Mouse (Mus musculus) kidney, postnatal 14 days (tissue): ENCODE results near the gene Tbc1d9.
A peak's percentile ranks its signal among the peaks of the same experiment; 100 is the strongest.

ENCODE experiments used
- DNase-seq: peaks from one replicate; pipeline ENCODE4 v3.0.0; 2022; ENCODE audit warnings: mixed read lengths

The Tbc1d9 gene

DNA sequence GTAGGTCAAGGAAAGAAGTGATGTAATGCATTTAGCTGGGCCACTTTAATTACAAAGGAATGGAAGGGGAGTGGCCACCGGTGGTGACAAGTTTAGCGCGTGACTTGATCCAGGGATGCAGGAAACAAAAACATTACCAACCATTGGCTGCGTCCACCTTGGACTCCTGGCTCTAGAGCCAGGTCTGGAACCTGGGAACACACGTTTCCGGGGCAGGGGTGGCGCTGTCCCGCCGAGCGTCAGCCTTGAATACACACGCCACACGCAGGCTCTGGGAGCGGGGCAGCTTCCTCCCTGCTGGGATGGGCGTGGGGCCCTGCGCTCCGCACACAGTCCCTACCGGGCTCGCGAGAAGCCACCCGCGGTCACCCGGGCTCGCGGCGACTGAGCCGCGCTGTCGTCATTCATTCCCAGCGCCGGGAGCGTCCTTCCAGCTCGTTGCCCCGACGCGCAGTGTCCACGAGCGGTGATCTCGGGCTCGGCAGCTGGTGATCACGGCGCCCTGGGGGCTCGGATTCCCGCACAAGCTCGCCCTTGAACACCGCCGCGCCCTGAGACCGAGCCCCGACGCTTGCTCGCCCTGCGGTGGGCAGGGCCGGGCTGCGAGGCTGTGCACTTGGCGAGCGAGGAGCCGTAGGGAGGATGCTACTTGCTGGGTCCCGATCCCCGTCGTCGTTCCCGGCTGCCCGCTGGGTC, at the start of gene Tbc1d9:
Gene Tbc1d9 (plus strand): TSS at position 118 of the 696 bp plus-strand sequence.
- peak; percentile 74 for DNase-seq

GRCm38 (mm10) chr8:83135086-83135485, 30.1 kb upstream of the Tbc1d9 start:
- DNase-seq: peak; percentile 55

DNA sequence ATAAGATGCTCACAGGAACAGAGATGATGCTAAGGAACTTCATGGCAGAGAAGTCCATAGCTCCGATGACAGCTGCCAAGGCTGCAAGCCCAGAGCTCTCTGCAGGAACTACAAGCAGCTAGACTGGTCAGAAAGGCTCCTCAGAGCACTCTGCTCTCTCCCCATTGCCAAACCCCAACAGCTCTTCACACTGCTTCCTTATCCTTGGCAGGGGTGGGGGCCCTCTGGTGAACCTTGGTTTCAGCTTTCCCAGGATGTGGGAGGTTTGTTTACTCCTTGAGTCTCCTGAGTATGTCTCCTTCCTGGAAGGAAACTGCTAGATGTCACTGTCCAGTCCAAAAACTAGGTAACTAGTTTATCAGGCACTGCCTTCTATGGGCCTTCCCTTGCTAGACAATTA, 25.1 kb upstream of the Tbc1d9 start:
- no peak for DNase-seq

- no peak for DNase-seq
Measured at GRCm38 (mm10) chr8:83140701-83141111, 24.4 kb upstream of the Tbc1d9 start.

- DNase-seq: no peak
Measured at GRCm38 (mm10) chr8:83141358-83141757, 23.8 kb upstream of the Tbc1d9 start.

- DNase-seq: no peak
Measured at GRCm38 (mm10) chr8:83144601-83145000, 20.6 kb upstream of the Tbc1d9 start.

- no peak for DNase-seq
Measured at GRCm38 (mm10) chr8:83145421-83145820, 19.7 kb upstream of the Tbc1d9 start.

DNA sequence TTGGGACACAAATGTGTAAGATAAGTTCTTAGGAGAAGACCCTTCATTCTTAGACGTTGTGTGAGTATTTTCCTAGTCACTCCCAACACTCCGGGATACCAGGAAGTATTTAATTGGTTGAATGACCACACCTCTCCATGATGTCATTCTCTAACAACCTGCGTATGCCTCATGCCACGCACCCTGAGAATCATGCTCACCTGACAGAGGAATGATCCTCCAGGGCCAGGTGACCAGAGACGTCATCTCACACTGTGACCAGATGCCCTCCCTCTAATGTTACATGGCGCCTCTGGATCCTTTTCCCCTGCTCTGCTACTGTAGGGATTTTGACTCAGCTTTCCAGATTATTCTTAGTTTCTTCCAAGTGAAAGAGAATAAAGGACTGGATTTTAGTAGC, 16.0 kb upstream of the Tbc1d9 start:
- DNase-seq: no peak

DNA sequence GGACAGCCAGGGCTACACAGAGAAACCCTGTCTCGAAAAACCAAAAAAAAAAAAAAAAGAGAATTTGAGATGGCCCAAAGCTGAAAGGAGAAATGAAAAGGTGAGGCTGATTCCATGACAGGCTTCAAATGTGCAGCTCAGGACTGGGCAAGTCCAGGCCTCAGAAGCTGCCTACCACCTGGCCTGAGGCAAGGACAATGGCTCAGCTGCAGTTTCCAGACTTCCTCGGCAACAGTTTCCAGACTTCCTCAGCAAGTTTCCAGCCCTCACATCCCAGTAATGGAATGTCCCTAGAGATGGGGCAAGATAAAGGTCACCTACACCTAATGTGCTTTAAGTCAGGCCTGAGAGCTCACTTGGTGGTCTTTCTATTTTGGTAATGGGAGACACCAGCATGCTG, 13.1 kb upstream of the Tbc1d9 start:
- DNase-seq: no peak

DNA sequence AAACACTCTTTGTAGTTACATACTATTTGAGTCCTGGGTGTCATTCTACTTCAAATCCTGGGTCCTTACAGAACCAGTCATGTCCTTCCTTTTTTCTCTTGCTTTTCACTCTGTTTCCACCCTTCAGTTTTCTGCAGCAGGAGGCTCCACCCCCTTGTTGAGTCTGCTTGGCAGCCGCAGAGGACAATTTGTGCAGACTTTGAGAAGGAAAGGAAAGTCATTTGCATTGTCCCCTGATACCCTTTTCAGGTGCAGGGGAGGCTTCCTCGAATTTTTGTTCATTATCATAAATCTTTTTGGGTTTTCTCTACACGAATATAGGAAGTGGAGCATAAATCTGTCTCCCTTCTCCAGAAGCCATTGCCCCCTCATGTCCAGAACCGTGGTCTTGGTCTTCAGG, 12.7 kb upstream of the Tbc1d9 start:
- no peak for DNase-seq

- DNase-seq: no peak
Measured at GRCm38 (mm10) chr8:83155110-83155509, 10.0 kb upstream of the Tbc1d9 start.

GRCm38 (mm10) chr8:83158971-83159370, 6.2 kb upstream of the Tbc1d9 start:
- no peak for DNase-seq

- no peak for DNase-seq
Measured at GRCm38 (mm10) chr8:83159615-83160014, 5.5 kb upstream of the Tbc1d9 start.

GRCm38 (mm10) chr8:83160613-83161012, 4.5 kb upstream of the Tbc1d9 start:
- DNase-seq: no peak

DNA sequence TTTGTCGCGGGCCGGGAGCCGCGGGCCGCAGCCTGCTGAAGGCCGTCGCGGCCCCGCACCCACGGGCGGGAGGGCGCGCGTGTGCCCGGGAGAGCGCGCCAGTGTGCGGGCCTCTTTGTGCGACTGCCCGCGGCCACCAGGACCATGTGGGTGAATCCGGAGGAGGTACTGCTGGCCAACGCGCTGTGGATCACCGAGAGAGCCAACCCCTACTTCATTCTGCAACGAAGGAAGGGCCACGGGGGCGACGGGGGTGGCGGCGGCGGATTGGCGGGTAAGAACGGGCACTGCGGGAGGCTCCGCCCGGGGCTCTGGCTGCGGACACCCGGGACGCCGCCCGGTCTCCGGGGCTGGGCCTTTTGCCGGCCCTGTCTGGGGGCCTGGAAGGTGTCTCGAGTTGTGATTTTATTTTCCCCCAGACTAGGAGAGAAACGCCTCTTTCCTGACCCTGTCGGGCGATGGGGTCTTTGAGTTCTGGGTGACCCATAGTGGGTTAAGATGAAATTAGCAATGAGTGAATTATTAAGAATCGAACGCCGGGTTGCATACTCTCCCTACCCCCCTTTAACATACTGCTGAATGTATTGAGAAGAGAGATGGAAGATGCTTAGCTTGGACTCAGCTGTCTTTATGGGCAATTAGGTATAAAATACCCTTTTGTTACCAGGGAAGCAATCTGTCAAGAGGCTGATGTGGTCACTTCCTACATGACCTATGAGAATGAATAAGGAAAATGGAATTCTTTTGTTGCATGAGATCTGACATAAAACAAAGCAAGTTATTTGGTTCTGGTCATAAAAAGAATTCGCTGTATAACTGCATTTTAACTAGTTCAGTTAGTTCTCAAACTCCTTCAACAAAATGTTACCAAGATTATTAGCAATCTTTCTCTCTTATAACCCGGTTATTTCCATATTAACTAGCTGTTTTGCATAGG, 1.0 kb downstream of the Tbc1d9 start, which contains the start of gene Gm10645:
Gene Gm10645 (minus strand): TSS at position 240 of the 937 bp plus-strand sequence.
- DNase-seq: peak; percentile 39

GRCm38 (mm10) chr8:83167932-83168331, 2.8 kb downstream of the Tbc1d9 start:
- no peak for DNase-seq

DNA sequence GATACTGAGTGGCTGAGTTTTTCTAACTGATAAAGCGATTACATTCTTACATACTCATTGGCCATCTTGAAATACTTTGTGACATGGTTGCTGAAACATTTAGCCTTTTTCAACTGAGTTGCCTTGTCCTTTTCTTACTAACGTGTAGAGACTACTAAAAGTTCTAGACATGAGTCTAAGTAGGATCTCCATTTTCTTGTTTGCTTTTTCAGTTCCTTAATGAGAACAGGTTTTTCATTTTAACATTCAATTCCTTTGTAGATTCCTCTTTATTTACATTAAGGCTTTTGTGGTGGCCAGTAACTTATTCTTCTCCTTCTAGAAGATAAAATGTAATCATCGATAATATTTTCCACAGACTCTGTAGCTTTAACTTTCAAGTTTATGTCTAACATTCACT, 4.0 kb downstream of the Tbc1d9 start:
- no peak for DNase-seq

DNA sequence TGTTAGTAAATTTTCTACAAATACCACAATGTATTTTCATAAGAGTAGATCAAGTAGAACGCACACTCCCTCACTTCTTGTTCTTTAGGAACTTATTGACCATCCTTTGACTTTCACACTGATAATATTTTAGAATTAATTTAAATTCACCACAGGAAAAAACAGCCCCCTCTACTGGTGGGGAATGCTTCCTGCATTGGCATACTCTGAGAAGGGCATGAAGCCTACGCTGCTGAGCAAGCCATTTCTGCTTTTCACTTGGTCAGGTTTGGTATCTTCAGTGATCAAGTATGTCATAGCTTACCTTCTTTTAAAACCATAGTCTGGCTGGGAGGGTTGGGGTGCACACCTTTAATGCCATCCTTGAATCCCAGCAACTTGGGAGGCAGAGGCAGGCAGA, 4.6 kb downstream of the Tbc1d9 start:
- peak; percentile 7 for DNase-seq

DNA sequence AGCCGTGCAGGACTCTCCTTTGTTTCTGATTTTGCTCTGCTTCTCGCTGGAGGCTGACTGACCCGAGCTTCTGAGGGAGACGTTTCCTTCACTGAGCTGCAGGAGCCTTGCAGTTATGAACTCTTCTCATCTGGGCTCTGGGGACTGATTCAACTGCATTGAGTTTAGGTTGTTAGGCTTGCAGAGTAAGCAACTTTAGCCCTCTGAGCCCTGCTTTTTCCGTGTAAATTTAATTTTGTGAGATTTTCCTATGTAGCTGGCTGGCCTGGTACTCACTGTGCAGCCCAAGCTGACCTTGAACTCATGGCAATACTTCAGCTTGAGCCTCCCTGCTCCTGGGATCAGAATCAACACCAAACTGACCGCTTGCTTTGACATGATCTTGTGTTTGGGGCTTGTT, 5.7 kb downstream of the Tbc1d9 start:
- DNase-seq: no peak

DNA sequence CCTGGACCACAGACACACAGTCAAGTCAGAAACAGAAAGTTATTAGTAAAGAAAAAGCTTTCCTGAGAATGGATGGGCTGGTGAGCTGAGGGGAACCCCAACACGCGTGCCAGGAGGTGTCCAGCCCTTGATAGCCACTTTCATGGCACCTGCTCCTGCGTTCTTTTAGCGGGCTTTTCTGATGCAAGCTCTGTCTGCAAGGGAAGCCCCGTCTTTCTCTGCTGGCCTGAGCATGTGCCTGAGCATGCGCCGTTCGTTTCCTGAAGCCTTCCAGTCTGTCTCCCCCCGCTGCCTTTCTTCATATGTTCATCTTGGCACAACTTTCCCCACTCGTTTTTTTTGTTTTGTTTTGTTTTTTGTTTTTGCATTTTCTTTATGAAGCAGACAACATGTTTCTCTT, 10.5 kb downstream of the Tbc1d9 start:
- no peak for DNase-seq

DNA sequence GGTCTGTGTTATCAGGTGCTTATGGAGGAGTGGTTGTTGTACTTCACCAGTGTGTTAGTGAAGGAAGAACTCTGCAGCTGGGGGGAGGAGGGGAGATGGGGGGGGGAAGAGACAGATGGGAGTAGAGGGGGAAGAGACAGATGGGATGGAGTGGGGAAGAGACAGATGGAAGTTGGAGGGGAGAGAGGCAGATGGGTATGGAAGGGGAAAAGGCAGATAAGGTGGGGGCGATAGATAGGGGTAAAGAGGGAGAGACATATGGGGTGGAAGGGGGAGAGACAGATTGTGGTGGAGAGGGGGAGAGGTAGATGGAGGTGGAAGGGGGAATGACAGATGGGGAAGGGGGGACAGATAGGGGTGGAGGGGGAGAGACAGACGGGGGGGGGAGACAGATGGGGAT, 11.6 kb downstream of the Tbc1d9 start:
- no peak for DNase-seq

DNA sequence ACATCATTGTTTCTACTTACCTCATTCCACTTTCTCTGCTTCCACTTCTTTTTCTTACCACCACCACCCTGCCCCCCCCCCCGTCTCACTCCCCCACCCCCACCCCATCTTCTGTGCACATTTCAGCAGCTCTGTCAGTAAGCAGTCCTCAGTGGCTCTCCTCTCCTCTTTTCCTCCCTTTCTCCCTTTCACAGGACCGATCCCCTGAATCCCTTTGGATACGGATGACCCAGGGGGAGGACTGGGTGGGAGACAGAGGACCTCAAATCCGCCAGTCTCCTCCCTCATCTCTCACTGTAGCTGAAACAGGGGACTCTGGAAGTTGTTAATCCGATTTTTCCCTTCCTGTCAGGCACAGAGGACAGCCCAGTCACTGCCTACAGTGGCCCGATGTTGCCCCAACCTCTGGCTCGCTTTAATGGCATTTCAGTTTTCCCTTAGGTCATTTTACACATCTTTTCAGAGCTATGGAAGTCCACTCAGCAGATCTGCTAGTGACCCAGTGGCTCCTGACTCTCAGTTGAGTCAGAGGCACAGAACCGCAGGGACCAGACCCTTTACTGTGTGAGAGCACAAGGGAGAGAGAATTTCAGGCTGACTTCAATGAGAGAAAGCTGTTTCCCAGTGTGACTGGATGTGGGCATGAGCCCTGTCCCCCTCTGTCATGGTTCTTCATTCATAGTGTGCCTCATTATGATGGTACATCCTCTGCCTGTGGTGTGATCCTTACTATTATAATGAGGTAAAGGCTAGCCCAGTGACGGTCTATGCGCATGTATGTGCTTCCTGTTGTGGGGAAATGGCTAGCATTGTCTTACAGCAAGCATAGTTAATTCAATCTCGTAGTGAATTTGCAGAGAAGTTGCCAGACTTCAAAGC, 12.4 kb downstream of the Tbc1d9 start:
- no peak for DNase-seq

DNA sequence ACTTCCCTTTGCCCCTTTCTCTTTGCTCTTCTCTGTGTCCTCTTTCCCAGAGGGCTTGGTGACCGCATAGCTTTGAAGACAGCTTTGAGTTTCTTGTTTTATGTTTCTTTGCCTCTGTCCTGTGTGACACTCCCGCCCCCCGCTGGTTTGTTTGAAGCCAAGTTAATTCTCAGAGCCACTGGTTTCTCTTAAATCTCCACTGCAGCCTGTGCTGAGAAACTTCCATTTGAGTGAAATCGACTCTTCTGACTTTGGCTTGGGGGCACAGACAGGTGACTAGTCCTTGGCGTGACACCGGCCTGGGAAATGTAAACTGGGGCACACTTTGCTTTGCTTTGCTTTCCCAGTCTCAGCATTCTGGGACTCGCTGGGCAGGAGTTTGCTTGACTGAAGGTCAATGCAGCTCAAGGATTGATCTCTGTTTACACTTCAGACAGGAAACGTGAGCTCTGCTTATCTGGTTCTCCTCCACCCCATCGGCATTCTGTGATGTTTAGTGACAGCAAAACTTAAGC, 13.1 kb downstream of the Tbc1d9 start:
- DNase-seq: peak; percentile 20
